21 mouse cellular contexts compared by ENCODE assay signal in the genomic region with DNA sequence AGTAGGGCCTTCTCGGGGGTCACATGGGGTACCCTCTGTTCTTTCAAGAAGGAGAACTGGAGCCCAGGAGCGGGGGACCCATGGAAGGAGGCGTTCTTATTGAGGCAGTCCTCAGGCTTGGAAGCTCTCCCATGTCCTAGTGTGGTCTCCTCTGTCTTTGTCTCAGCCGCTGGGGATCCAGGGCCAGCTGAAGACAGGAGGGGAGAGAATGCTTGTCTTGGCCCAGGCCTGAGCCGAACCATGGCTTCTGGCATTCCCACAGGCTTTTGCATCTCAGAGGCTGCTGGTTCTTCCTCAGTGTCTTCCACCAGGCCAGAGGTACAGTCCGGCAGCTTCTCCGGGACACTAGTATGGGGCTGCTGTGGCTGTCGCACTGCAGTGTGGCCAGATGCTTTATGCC. TPM values are rescaled to one million over a fixed set of nuclear protein-coding genes. Genes with fewer than 3 reads are reported as not detected.
DNase-seq lines count a peak whose midpoint lies in the region; ATAC-seq and TF ChIP-seq lines count a peak whose summit lies in the region.
"Had no signal": no experiment of that assay in that cellular context is flagged by ENCODE, and none has a peak within 500 bp of the region (broad histone marks: within the 10 kb centered on the region; RNA-seq: fewer than 3 reads in every experiment).

No protein-coding gene starts in this region.

- no peak for TF ChIP-seq CTCF in intestine, postnatal 0 days (IDR thresholded peaks at IDR 0.05; ENCODE audit: low read depth)

- peaks cover 24% of the 10 kb centered on the region for H3K4me1 ChIP-seq in intestine, embryonic 14.5 days (replicated peaks; ENCODE audit: control insufficient read depth, insufficient read depth, low read length)
- no peaks in the 10 kb centered on the region for H3K4me1 ChIP-seq in intestine, postnatal 0 days (replicated peaks; ENCODE audit: control insufficient read depth, insufficient read depth, low read length)
- peaks cover 25% of the 10 kb centered on the region for H3K4me1 ChIP-seq in limb, embryonic 15.5 days
- peaks cover 5% of the 10 kb centered on the region for H3K4me1 ChIP-seq in limb, embryonic 10.5 days

- no peak overlapping the region for H3K4me2 ChIP-seq in intestine, embryonic 14.5 days (ENCODE audit: low read length)
- H3K4me2 ChIP-seq in intestine, postnatal 0 days (replicated peaks; ENCODE audit: low read depth) = no peak overlapping the region
- no peak overlapping the region for H3K4me2 ChIP-seq in limb, embryonic 15.5 days
- H3K4me2 ChIP-seq: forebrain, embryonic 12.5 days; hindbrain, embryonic 13.5 days; neural tube, embryonic 12.5 days had no signal

- peak; percentile 54 to 63 for DNase-seq in cerebellum, postnatal 10 days
- DNase-seq in intestine, embryonic 14.5 days (ENCODE audit: low spot score) = no peak
- no peak for DNase-seq in limb, embryonic 10.5 days (ENCODE audit: low spot score)
- peak; percentile 43 for DNase-seq in heart, postnatal 4 days
- no peak for DNase-seq in spleen, adult 18-20 months
- DNase-seq: adrenal gland, postnatal 14 days; cerebellum, adult 8-10 months; embryo, embryonic 11 days; liver; lung, adult 18-20 months; right cerebral cortex, postnatal 25 days; thymus, postnatal 14 days had no signal

- 0 out of 2 replicates have a peak overlapping the region, but pooled peaks have one; percentile 6 for H3K27ac ChIP-seq in intestine, embryonic 14.5 days (ENCODE audit: low read depth)
- H3K27ac ChIP-seq in intestine, postnatal 0 days (ENCODE audit: low read depth, low read length) = no peak overlapping the region
- H3K27ac ChIP-seq in limb, embryonic 15.5 days = peak overlapping the region; percentile 55; the same call in 1 of the 2 replicates
- H3K27ac ChIP-seq in limb, embryonic 10.5 days = no peak overlapping the region
- H3K27ac ChIP-seq: forebrain, embryonic 12.5 days; hindbrain, embryonic 13.5 days; neural tube, embryonic 12.5 days had no signal

- H3K27me3 ChIP-seq in intestine, embryonic 14.5 days (replicated peaks; ENCODE audit: control insufficient read depth, insufficient read depth, low read length) = no peaks in the 10 kb centered on the region
- no peaks in the 10 kb centered on the region for H3K27me3 ChIP-seq in intestine, postnatal 0 days (replicated peaks; ENCODE audit: control insufficient read depth, insufficient read depth, low read length)
- no peaks in the 10 kb centered on the region for H3K27me3 ChIP-seq in limb, embryonic 15.5 days
- H3K27me3 ChIP-seq in limb, embryonic 10.5 days (ENCODE audit: low read depth, poor library complexity, severe bottlenecking) = no peaks in the 10 kb centered on the region
- H3K27me3 ChIP-seq: forebrain, embryonic 12.5 days; hindbrain, embryonic 13.5 days; neural tube, embryonic 12.5 days had no signal

- no peak for ATAC-seq in cerebellum, adult (ENCODE audit: insufficient number of reproducible peaks, low FRiP score, low TSS enrichment)
- ATAC-seq in intestine, embryonic 14.5 days (replicated peaks; ENCODE audit: low FRiP score, low TSS enrichment, low read depth) = no peak
- ATAC-seq in intestine, postnatal 0 days = no peak
- ATAC-seq in limb, embryonic 15.5 days (ENCODE audit: insufficient number of reproducible peaks, low FRiP score, low TSS enrichment, low read depth) = no peak

- H3K4me3 ChIP-seq in intestine, embryonic 14.5 days (ENCODE audit: low read depth, low read length) = no peak overlapping the region
- no peak overlapping the region for H3K4me3 ChIP-seq in intestine, postnatal 0 days (ENCODE audit: low read depth, low read length)
- H3K4me3 ChIP-seq in limb, embryonic 15.5 days = no peak overlapping the region
- no peak overlapping the region for H3K4me3 ChIP-seq in limb, embryonic 10.5 days
- H3K4me3 ChIP-seq: forebrain, embryonic 12.5 days; hindbrain, embryonic 13.5 days; neural tube, embryonic 12.5 days had no signal

- H3K9ac ChIP-seq in intestine, embryonic 14.5 days (ENCODE audit: low read length) = no peak overlapping the region
- no peak overlapping the region for H3K9ac ChIP-seq in intestine, postnatal 0 days (ENCODE audit: low read depth, low read length)
- no peak overlapping the region for H3K9ac ChIP-seq in limb, embryonic 15.5 days
- H3K9ac ChIP-seq: forebrain, embryonic 12.5 days; hindbrain, embryonic 13.5 days; neural tube, embryonic 12.5 days had no signal

- no peaks in the 10 kb centered on the region for H3K9me3 ChIP-seq in intestine, embryonic 14.5 days (ENCODE audit: control insufficient read depth, low read length)
- H3K9me3 ChIP-seq in intestine, postnatal 0 days (ENCODE audit: control insufficient read depth) = no peaks in the 10 kb centered on the region
- no peaks in the 10 kb centered on the region for H3K9me3 ChIP-seq in limb, embryonic 15.5 days
- no peaks in the 10 kb centered on the region for H3K9me3 ChIP-seq in limb, embryonic 10.5 days (replicated peaks)
- H3K9me3 ChIP-seq: forebrain, embryonic 12.5 days; hindbrain, embryonic 13.5 days; neural tube, embryonic 12.5 days had no signal

- no peaks in the 10 kb centered on the region for H3K36me3 ChIP-seq in intestine, embryonic 14.5 days (ENCODE audit: control insufficient read depth, insufficient read depth, low read length)
- H3K36me3 ChIP-seq in intestine, postnatal 0 days (ENCODE audit: control insufficient read depth, insufficient read depth) = no peaks in the 10 kb centered on the region
- peaks cover 52% of the 10 kb centered on the region for H3K36me3 ChIP-seq in limb, embryonic 15.5 days
- H3K36me3 ChIP-seq in limb, embryonic 10.5 days = no peaks in the 10 kb centered on the region
- H3K36me3 ChIP-seq: forebrain, embryonic 12.5 days; neural tube, embryonic 12.5 days had no signal

- 83% methylated on average over 8 of the region's 8 CpGs for WGBS in intestine, embryonic 14.5 days
- WGBS in intestine, postnatal 0 days = 80% methylated on average over 8 of the region's 8 CpGs
- WGBS in limb, embryonic 15.5 days = 87% methylated on average over 8 of the region's 8 CpGs
- 93% methylated on average over 8 of the region's 8 CpGs for WGBS in limb, embryonic 10.5 days

RNA-seq across cellular contexts. Expression of a gene that starts 12.5 kb away (rescaled TPM):
- 1.5 and 1.8 TPM in 2 replicates for polyA plus RNA-seq in intestine, embryonic 14.5 days (2014; fragmentation: Nextera tagmentation; extraction: Ambion mirVana)
- 0.76 and 0.82 TPM in 2 replicates for polyA plus RNA-seq in intestine, postnatal 0 days (2015; fragmentation: Nextera tagmentation; extraction: Ambion mirVana)
- polyA plus RNA-seq in limb, embryonic 15.5 days (2015; fragmentation: Nextera tagmentation; extraction: Ambion mirVana) = 12.0 and 12.2 TPM in 2 replicates
- polyA plus RNA-seq in limb, embryonic 10.5 days (2016; fragmentation: Nextera tagmentation; extraction: Ambion mirVana) = 1.2 and 3.3 TPM in 2 replicates
- total RNA-seq in heart, postnatal 4 days (2021) = 1 to 10 TPM; 6.4 to 6.6 TPM

RNA-seq across cellular contexts. Expression of a gene that starts 41.4 kb away (rescaled TPM):
- polyA plus RNA-seq in intestine, embryonic 14.5 days (2014; fragmentation: Nextera tagmentation; extraction: Ambion mirVana) = not detected in 2 replicates
- not detected in 2 replicates for polyA plus RNA-seq in intestine, postnatal 0 days (2015; fragmentation: Nextera tagmentation; extraction: Ambion mirVana)
- polyA plus RNA-seq in limb, embryonic 15.5 days (2015; fragmentation: Nextera tagmentation; extraction: Ambion mirVana) = not detected in 2 replicates
- not detected in 2 replicates for polyA plus RNA-seq in limb, embryonic 10.5 days (2016; fragmentation: Nextera tagmentation; extraction: Ambion mirVana)
- not detected for total RNA-seq in heart, postnatal 4 days (2021)
- total RNA-seq: adrenal gland, postnatal 14 days; layer of hippocampus, adult 8-10 months; left cerebral cortex, postnatal 10 days had no signal
- polyA plus RNA-seq: forebrain, embryonic 12.5 days; hindbrain, embryonic 13.5 days; midbrain, postnatal 0 days; neural tube, embryonic 12.5 days had no signal

Comparison
In these comparisons a context has a peak if more than half of its experiments do, and no peak if none do; other contexts are left out.
1. H3K27ac ChIP-seq: peak in intestine, embryonic 14.5 days (single experiment) and limb, embryonic 15.5 days (single experiment); none in intestine, postnatal 0 days (single experiment) and limb, embryonic 10.5 days (single experiment).
2. DNase-seq: peak in cerebellum, postnatal 10 days (2 of 2) and heart, postnatal 4 days (single experiment); none in intestine, embryonic 14.5 days (single experiment), limb, embryonic 10.5 days (single experiment) and spleen, adult 18-20 months (0 of 2).